ENCODE assay signal across 15 mouse cellular contexts in genomic region chr12:26967018-26967737, GRCm38 (mm10).
DNase-seq lines count a peak whose midpoint lies in the region; ATAC-seq and TF ChIP-seq lines count a peak whose summit lies in the region.
"Had no signal": no experiment of that assay in that cellular context is flagged by ENCODE, and none has a peak within 500 bp of the region (broad histone marks: within the 10 kb centered on the region; RNA-seq: fewer than 3 reads in every experiment).

No protein-coding gene starts in this region.

- H3K4me3 ChIP-seq in kidney, postnatal 0 days (replicated peaks; ENCODE audit: low read depth, low read length): no peak overlapping the region
- H3K4me3 ChIP-seq in kidney, adult 2 months (ENCODE audit: insufficient read depth, low read depth, low read length): no peak overlapping the region
- no peak overlapping the region for H3K4me3 ChIP-seq in embryonic facial prominence, embryonic 14.5 days (ENCODE audit: low read depth, low read length)
- H3K4me3 ChIP-seq in midbrain, embryonic 13.5 days (replicated peaks): no peak overlapping the region
- H3K4me3 ChIP-seq: heart, embryonic 13.5 days; myocyte had no signal

- WGBS in kidney, postnatal 0 days: 43% methylated on average over 16 of the region's 16 CpGs
- WGBS in kidney, adult 2 months: 36% methylated on average over 16 of the region's 16 CpGs
- WGBS in embryonic facial prominence, embryonic 14.5 days: 28% methylated on average over 13 of the region's 16 CpGs
- 54% methylated on average over 16 of the region's 16 CpGs for WGBS in midbrain, embryonic 13.5 days

- DNase-seq in embryo, embryonic 11 days: peak; percentile 22
- no peak for DNase-seq in embryo, embryonic 10.5 days (ENCODE audit: low spot score)
- DNase-seq in kidney, postnatal 0 days (ENCODE audit: low spot score): peak; percentile 18
- DNase-seq in kidney, adult 2 months: no peak
- peak; percentile 67 for DNase-seq in embryonic facial prominence, embryonic 14.5 days (ENCODE audit: low spot score)
- DNase-seq in thymus, postnatal 4 days: no peak
- DNase-seq in urinary bladder, adult 2 months (ENCODE audit: low spot score): no peak
- DNase-seq: cerebellum, adult 9-11 months; gastrocnemius, postnatal 10 days; lung, postnatal 4 days; thymus, adult 18-20 months had no signal

- H3K4me2 ChIP-seq in kidney, postnatal 0 days (ENCODE audit: low read length): no peak overlapping the region
- H3K4me2 ChIP-seq in embryonic facial prominence, embryonic 14.5 days (ENCODE audit: low read depth, low read length): peak overlapping the region; percentile 19; the same call in 1 of the 2 replicates
- no peak overlapping the region for H3K4me2 ChIP-seq in midbrain, embryonic 13.5 days (replicated peaks)
- H3K4me2 ChIP-seq: heart, embryonic 13.5 days had no signal

- H3K27me3 ChIP-seq in kidney, postnatal 0 days (ENCODE audit: insufficient read depth, low read length): no peaks in the 10 kb centered on the region
- H3K27me3 ChIP-seq in kidney, adult 2 months (replicated peaks; ENCODE audit: control insufficient read depth, insufficient read depth, low read length): no peaks in the 10 kb centered on the region
- no peaks in the 10 kb centered on the region for H3K27me3 ChIP-seq in embryonic facial prominence, embryonic 14.5 days (replicated peaks; ENCODE audit: control insufficient read depth, insufficient read depth, low read length)
- H3K27me3 ChIP-seq in midbrain, embryonic 13.5 days: no peaks in the 10 kb centered on the region
- H3K27me3 ChIP-seq: heart, embryonic 13.5 days had no signal

- no peak overlapping the region for H3K27ac ChIP-seq in kidney, postnatal 0 days
- H3K27ac ChIP-seq in kidney, adult 2 months (ENCODE audit: insufficient read depth, low read depth, low read length): no peak overlapping the region
- H3K27ac ChIP-seq in embryonic facial prominence, embryonic 14.5 days (replicated peaks; ENCODE audit: low read depth, low read length): no peak overlapping the region
- H3K27ac ChIP-seq in midbrain, embryonic 13.5 days: peak overlapping the region; percentile 14; the same call in 1 of the 2 replicates
- H3K27ac ChIP-seq: heart, embryonic 13.5 days had no signal

- H3K4me1 ChIP-seq in kidney, postnatal 0 days (replicated peaks; ENCODE audit: insufficient read depth, low read length): no peaks in the 10 kb centered on the region
- H3K4me1 ChIP-seq in kidney, adult 2 months (ENCODE audit: control insufficient read depth, insufficient read depth, low read length): no peaks in the 10 kb centered on the region
- peaks cover 14% of the 10 kb centered on the region for H3K4me1 ChIP-seq in embryonic facial prominence, embryonic 14.5 days (ENCODE audit: control insufficient read depth, insufficient read depth, low read length)
- H3K4me1 ChIP-seq in midbrain, embryonic 13.5 days (replicated peaks): peaks cover 7% of the 10 kb centered on the region; the same call in 1 of the 2 replicates
- H3K4me1 ChIP-seq: heart, embryonic 13.5 days had no signal

- TF ChIP-seq CTCF in kidney, postnatal 0 days (IDR thresholded peaks at IDR 0.05; ENCODE audit: low read depth): no peak
- no peak for TF ChIP-seq CTCF in kidney, adult 2 months (conservative IDR thresholded peaks at IDR 0.05; ENCODE audit: insufficient read depth, insufficient read length, low read depth, low read length)

- no peak for ATAC-seq in kidney, postnatal 0 days (replicated peaks; ENCODE audit: low FRiP score, low read depth)
- peak; percentile 85; the same call in 1 of the 2 replicates for ATAC-seq in embryonic facial prominence, embryonic 14.5 days (ENCODE audit: low read depth)
- 0 out of 2 replicates have a peak, but pooled peaks have one; percentile 20 for ATAC-seq in midbrain, embryonic 13.5 days
- ATAC-seq: inflammation-experienced regulatory T-cells, adult 6 months had no signal

- no peak overlapping the region for H3K9ac ChIP-seq in kidney, postnatal 0 days (ENCODE audit: low read depth, low read length)
- H3K9ac ChIP-seq in embryonic facial prominence, embryonic 14.5 days (ENCODE audit: low read depth, low read length): no peak overlapping the region
- no peak overlapping the region for H3K9ac ChIP-seq in midbrain, embryonic 13.5 days (replicated peaks)
- H3K9ac ChIP-seq: heart, embryonic 13.5 days had no signal

- H3K9me3 ChIP-seq in kidney, postnatal 0 days (replicated peaks; ENCODE audit: low read length): no peaks in the 10 kb centered on the region
- H3K9me3 ChIP-seq in embryonic facial prominence, embryonic 14.5 days (ENCODE audit: control insufficient read depth, low read length): no peaks in the 10 kb centered on the region
- no peaks in the 10 kb centered on the region for H3K9me3 ChIP-seq in midbrain, embryonic 13.5 days
- H3K9me3 ChIP-seq: heart, embryonic 13.5 days had no signal

- no peak for TF ChIP-seq POLR2A in kidney, adult 2 months (IDR thresholded peaks at IDR 0.05; ENCODE audit: low read depth, low read length)

- H3K36me3 ChIP-seq in kidney, postnatal 0 days (ENCODE audit: insufficient read depth, low read length): no peaks in the 10 kb centered on the region
- no peaks in the 10 kb centered on the region for H3K36me3 ChIP-seq in kidney, adult 2 months (ENCODE audit: control insufficient read depth, insufficient read depth, low read length)
- no peaks in the 10 kb centered on the region for H3K36me3 ChIP-seq in embryonic facial prominence, embryonic 14.5 days (ENCODE audit: control insufficient read depth, insufficient read depth, low read length)
- H3K36me3 ChIP-seq in midbrain, embryonic 13.5 days: no peaks in the 10 kb centered on the region
- H3K36me3 ChIP-seq: heart, embryonic 13.5 days had no signal

Comparison
In these comparisons a context has a peak if more than half of its experiments do, and no peak if none do; other contexts are left out.
1. DNase-seq: peak in embryo, embryonic 11 days (single experiment), kidney, postnatal 0 days (single experiment) and embryonic facial prominence, embryonic 14.5 days (single experiment); none in embryo, embryonic 10.5 days (single experiment), kidney, adult 2 months (single experiment), thymus, postnatal 4 days (single experiment) and urinary bladder, adult 2 months (single experiment).